Mouse (Mus musculus) megakaryocyte-erythroid progenitor cell, adult 5-6 weeks (primary cell): ENCODE measurements at regions not wholly inside any gene's neighbourhood (a gene's known extent, or its start where the extent isn't known, plus 50 kb on each side); places are given as distances from the start of the nearest gene placed in this dataset.
"Not testable (repeated sequence)": the region's sequence is repeated elsewhere in the genome, so short reads cannot be mapped to it uniquely, and the experiment has no call there.

ENCODE experiments used
- ATAC-seq: replicated peaks from 2 replicates; pipeline ENCODE4 v1.8.0; 2016; ENCODE audit warnings: mild to moderate bottlenecking, inconsistent platforms; ENCODE audit not compliant: severe bottlenecking, poor library complexity, low FRiP score, low TSS enrichment

- no peak for ATAC-seq
Observed at GRCm38 (mm10) chr3:54538055-54538454, 154.6 kb upstream of the Supt20 start.

- no peak for ATAC-seq
Observed at GRCm38 (mm10) chr3:54540540-54541080, 152.0 kb upstream of the Supt20 start.

- no peak for ATAC-seq
Observed at GRCm38 (mm10) chr3:54541389-54541788, 151.2 kb upstream of the Supt20 start.

GRCm38 (mm10) chr3:54545393-54545792, 147.2 kb upstream of the Supt20 start:
- ATAC-seq = no peak

- ATAC-seq = no peak
Observed at GRCm38 (mm10) chr3:54551908-54552307, 140.7 kb upstream of the Supt20 start.

- no peak for ATAC-seq
Observed at GRCm38 (mm10) chr3:54555954-54556353, 136.7 kb upstream of the Supt20 start.

GRCm38 (mm10) chr3:54559053-54559452, 133.6 kb upstream of the Supt20 start:
- ATAC-seq = no peak

GRCm38 (mm10) chr3:54559527-54559926, 133.1 kb upstream of the Supt20 start:
- ATAC-seq = no peak

GRCm38 (mm10) chr3:54560056-54560922, 132.3 kb upstream of the Supt20 start:
- ATAC-seq = no peak

- no peak for ATAC-seq
Observed at GRCm38 (mm10) chr3:54567329-54567728, 125.3 kb upstream of the Supt20 start.

GRCm38 (mm10) chr3:54568096-54568495, 124.5 kb upstream of the Supt20 start:
- ATAC-seq = no peak

- ATAC-seq = no peak
Observed at GRCm38 (mm10) chr3:54570501-54570900, 122.1 kb upstream of the Supt20 start.

- ATAC-seq = no peak
Observed at GRCm38 (mm10) chr3:54577851-54578250, 114.8 kb upstream of the Supt20 start.

GRCm38 (mm10) chr3:54579425-54579824, 113.2 kb upstream of the Supt20 start:
- ATAC-seq = no peak

- ATAC-seq = no peak
Observed at GRCm38 (mm10) chr3:54580339-54580738, 112.3 kb upstream of the Supt20 start.

- ATAC-seq = not testable (repeated sequence)
Observed at GRCm38 (mm10) chr3:54585781-54586180, 106.8 kb upstream of the Supt20 start.

GRCm38 (mm10) chr3:54587127-54587995, 105.2 kb upstream of the Supt20 start:
- no peak for ATAC-seq

- no peak for ATAC-seq
Observed at GRCm38 (mm10) chr3:54588198-54588597, 104.4 kb upstream of the Supt20 start.

- ATAC-seq = peak; percentile 65; the same call in 1 of the 2 replicates
Observed at GRCm38 (mm10) chr3:54589976-54590375, 102.6 kb upstream of the Supt20 start.

GRCm38 (mm10) chr3:54591160-54591559, 101.4 kb upstream of the Supt20 start:
- ATAC-seq = no peak
